Mouse (Mus musculus): ENCODE measurements around the gene Olfr1426. TPM values are rescaled to one million over a fixed set of nuclear protein-coding genes. Genes with fewer than 3 reads are reported as not detected.
"Not testable (repeated sequence)": the region's sequence is repeated elsewhere in the genome, so short reads cannot be mapped to it uniquely, and the experiment has no call there.

The Olfr1426 gene
- total RNA-seq (2022), result not detected

DNA sequence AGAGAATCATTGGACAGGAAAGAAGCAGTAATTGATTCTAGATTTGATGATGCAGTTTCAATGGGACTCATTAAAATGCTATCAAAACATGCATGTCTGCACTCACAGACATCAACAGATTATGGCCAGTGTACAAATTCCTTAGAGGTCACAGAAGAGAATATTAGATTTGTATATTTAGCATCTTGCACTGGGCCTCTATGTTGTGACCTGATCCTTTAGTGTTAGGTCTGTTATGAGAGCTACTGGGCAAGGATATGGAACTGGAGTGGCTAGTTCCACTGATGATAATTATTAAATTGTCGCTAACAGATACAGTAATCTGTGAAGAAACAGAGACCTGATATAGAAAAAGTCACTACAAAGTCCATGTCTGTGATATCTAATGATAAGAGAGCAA lies at the start of gene Olfr1426:
TSS of gene Olfr1426 (minus strand) at position 101 of the 400 bp plus-strand sequence.
- no peak for DNase-seq (ENCODE audit: low spot score)

DNA sequence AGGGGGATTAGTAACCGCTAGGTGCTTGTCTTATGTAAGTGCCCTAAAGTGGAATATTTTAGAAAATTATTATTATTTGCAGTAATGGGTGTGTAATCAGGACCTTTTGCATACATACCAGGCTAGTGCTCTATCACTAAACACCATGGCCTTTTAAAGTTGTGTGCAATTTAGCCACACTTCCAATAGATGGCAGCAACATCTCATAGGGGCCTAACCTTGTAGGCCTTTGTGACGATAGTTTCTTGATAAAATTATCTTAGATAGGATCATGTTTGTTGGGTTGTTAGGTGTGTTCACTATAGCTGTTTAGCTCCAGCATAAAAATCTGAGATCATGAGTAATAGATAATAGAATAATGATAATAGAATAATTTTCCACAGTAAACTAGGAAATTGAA lies 42.5 kb upstream of the Olfr1426 start:
- no peak for DNase-seq (ENCODE audit: low spot score)

DNA sequence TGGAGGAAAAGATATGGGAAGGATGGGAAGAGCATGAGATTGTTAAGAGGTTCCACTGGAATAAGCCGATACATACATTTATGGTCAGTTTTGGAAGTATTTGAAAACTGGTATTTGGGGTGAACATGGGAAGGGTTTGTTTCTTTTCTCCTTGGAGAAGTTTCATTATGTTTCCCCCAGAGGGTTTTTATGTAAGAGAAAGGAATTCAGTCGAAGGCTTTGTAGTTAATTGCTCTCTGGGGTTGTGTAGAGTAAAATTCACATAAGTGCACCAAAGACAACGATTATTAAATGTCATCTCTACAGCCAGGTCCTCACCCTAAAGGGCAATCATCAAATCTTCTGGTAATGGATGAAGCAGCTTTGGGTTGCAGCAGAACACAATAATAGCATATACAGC lies 31.3 kb upstream of the Olfr1426 start, which contains the start of gene Olfr76:
TSS of gene Olfr76 (minus strand) at position 101 of the 400 bp plus-strand sequence.
- DNase-seq (ENCODE audit: low spot score), result no peak

DNA sequence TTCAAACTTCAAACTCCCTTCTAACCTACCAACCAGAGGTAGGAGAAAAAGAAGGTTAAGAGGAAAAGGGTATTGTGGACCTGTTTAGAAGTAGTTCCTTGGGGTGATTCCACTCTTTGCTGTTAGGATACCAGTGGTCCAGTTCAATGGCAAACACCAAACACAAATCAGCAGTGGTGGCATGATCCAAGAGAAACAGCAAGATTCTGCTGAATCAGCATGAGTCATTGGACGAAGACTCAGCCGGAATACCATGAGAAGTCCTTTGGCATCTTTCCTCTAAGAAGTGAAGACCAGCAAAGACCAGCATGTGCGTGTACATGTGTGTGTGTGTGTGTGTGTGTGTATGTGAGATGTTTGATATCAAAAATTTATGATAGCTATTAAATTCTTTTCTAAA lies 24.7 kb upstream of the Olfr1426 start:
- no peak for DNase-seq (ENCODE audit: low spot score)

DNA sequence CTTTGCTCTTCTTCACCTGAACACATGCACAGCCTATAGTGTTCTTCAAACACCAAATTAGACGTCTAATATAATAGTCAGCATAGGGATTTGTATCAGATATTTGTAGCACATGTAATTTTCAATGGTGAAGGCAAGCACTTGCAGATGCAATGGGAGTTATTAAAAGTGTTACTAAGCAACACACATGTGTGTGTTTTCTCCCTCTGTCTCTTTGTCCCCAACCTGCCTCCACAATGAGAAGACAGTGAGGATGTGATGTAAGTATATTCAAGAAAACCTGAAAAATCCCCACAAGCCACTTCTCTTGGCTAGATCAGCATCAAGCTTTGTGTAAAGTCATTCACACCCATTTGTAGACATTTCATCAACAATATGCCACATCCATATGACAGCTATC lies 24.0 kb upstream of the Olfr1426 start, which contains the start of gene Olfr1428:
TSS of gene Olfr1428 (minus strand) at position 101 of the 400 bp plus-strand sequence.
- no peak for DNase-seq (ENCODE audit: low spot score)

DNA sequence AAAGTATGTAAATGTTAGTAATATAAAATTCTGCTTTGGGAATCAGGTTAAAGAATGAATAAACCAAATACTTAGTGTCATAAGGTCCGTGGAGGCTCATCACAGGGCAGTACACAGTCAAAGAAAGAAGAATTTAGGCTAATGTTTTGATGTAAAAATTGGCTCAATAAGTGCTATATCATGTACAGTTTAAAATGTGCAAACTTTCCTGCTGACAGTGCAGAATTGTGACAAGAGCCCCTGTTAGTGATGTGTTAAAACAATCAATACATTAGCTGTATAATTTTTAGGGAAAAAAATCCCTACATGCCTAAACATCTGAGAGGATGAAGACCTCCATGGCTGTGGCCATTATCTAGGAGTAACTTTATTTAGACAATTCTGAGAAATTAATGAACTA lies 22.0 kb upstream of the Olfr1426 start:
- DNase-seq (ENCODE audit: low spot score), result no peak

DNA sequence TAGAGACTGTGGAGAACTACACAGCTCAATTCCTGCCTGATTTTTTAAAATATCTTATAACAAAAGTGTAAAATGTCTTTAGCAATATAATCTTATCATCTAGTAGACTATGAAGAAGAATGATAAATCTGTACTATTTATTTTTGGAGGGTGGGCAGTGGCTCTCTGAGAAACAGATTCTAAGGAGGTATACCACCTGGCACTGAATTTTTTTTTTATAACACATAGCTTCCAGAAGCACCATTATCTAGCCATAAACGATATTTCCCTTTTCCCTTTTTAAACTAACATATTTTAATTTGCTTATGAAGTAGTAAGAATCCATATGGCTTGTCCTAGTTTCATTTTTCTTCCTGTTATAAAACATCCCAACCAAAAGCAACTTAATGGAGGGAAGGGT lies 12.7 kb upstream of the Olfr1426 start:
- DNase-seq (ENCODE audit: low spot score), result no peak

DNA sequence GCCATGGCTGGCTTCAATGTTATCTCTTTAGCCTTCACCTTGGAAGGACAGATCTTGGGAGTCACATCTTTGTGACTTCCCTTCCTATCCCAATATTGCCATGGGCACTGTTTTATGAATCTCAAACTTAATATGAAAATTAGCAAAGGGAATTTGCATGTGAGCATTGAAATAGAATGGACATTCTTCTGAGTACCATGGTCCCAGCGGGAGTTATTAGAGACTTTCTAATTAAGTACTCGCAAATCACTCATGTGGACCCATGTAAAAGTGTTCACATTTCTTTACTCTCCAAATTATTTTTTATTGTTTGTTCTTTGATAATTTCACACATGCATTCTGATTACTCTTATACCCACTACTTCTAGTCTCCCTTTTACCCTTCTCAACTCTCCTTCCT lies 11.4 kb upstream of the Olfr1426 start, which contains the start of gene Olfr1427:
TSS of gene Olfr1427 (minus strand) at position 101 of the 400 bp plus-strand sequence.
- no peak for DNase-seq (ENCODE audit: low spot score)

DNA sequence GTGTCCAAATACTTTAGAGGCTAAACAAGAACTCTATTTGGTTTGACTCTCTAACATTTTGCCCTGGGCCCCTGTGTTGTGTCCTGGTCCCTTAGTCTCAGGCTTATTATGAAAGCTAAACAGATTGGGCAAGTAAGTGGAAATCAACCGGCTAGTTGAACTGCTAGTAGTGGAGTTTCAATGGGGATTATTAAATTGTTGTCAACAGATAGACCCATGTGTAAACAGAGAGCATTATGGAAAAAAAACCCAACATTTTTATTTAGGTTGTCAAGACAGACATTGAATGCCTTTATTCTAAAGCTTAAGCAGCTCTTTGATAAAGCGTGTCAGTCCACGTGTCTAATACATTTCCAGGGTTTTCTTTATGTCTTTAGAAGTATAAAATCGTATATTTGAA lies 14.2 kb downstream of the Olfr1426 start, which contains the start of gene Olfr1425:
TSS of gene Olfr1425 (minus strand) at position 101 of the 400 bp plus-strand sequence.
- not testable (repeated sequence) for DNase-seq (ENCODE audit: low spot score)

DNA sequence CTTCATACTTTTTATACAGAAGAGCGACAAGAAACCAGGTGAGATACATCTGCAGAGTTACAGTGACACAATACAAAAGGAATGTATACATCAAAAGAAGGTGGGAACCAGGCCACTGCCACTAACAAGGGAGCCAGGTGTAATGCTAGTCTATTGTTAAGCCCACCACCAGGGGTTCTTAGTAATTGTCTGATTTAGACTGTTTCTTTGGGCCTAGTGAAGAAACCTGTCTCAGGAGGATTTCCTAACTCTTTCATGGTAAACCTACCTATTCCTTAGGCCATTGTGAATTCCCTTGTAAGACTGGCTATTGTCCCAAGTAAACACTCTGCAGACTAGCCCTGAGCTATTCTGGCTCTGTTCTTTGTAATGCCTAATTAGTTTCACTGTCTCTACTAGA lies 22.3 kb downstream of the Olfr1426 start:
- DNase-seq (ENCODE audit: low spot score), result not testable (repeated sequence)

DNA sequence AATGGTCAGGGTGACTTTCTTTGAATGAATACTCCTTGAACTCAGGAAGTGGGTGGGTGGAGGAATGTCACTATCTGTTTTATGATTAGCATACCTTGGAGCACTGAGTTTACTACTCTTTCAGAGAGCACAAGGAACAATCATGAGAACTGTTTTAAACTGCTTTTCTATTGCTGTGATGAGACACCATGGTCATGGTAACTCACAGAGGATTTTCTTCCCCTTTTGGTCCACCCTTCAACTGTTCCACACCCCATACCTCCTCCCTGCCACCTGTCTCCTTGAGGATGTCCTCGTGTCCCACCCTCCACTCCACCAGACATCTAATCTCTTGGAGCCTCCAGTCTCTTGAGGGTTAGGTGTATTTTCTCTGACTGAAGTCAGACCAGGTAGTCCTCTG lies 24.0 kb downstream of the Olfr1426 start:
- not testable (repeated sequence) for DNase-seq (ENCODE audit: low spot score)

DNA sequence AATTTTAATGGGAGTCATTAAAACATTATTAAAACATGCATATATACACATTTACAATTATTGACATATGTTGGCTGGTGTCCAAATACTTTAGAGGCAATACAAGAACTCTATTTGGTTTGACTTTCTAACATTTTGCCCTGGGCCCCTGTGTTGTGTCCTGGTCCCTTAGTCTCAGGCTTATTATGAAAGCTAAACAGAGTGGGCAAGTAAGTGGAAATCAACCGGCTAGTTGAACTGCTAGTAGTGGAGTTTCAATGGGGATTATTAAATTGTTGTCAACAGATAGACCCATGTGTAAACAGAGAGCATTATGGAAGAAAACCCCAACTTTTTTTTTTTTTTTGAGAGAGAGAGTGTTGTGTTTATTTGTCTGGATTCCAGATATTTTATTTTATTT lies 29.2 kb downstream of the Olfr1426 start, which contains the start of gene Olfr1424:
TSS of gene Olfr1424 (minus strand) at position 101 of the 400 bp plus-strand sequence.
- DNase-seq (ENCODE audit: low spot score), result not testable (repeated sequence)

DNA sequence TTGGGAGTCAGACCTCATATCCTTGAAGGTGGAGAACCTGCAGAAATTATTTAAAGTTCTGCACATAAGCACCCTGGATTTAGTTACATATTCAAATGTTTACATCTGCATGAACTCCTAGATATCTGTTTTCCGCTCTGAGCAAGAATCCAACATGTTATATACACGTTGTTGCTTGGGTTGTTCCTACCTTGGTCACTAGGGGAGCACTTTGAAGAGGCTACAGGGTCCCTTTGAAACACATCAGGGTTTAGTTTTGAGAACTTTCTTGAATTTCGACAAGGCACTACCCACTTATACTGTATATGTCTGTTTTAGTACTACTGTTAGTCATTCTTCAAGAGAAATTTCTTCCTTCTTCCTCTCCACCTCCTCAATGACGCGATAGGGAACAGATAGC lies 48.6 kb downstream of the Olfr1426 start:
- DNase-seq (ENCODE audit: low spot score), result no peak

DNA sequence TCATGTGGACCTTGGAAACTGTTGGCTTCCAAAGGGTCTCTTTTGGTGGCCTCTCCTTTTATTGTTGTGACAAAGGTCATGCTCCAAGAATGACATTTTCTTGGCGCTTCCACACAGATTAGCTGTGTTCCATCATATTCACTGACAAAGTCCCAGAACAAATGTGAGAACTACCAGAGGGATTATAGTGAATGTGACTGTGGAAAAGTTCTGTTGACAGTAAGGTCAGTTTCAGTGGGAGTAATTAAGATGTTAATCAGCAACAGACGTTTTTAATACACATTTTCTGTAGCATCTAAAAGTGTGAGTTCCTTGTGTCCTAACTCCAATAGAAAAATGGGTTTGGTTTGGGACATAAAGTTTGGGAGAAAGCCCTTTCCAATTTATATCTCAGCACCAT lies 50.6 kb downstream of the Olfr1426 start, which contains the start of gene Olfr1423:
TSS of gene Olfr1423 (minus strand) at position 101 of the 400 bp plus-strand sequence.
- DNase-seq (ENCODE audit: low spot score), result no peak

DNA sequence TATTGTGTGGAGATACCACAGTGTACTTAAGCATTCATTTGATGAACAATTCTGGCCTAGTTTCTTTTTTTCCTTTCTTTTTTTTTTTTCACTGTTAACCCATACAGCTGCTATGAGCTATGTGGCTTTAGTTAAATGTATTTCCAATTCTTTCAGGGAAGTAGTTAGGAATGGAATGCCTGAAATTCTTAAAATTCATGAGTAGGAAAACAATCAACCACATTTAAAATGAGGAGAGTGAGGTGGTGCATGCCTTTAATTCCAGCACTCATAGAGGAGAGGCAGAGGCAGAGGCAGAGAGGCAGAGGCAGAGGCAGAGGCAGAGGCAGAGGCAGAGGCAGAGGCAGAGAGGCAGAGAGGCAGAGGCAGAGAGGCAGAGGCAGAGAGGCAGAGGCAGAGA lies 54.1 kb downstream of the Olfr1426 start:
- DNase-seq (ENCODE audit: low spot score), result no peak

Other genes with a start within 250 kb of the Olfr1426 start
- not detected for gene Olfr1418, start 230.9 kb downstream of the Olfr1426 start, total RNA-seq (2022)
- not detected for gene Olfr1419, start 216.9 kb downstream of the Olfr1426 start, total RNA-seq (2022)
- gene Olfr1420, start 205.4 kb downstream of the Olfr1426 start, total RNA-seq (2022), result not detected
- gene Patl1, start 179.6 kb downstream of the Olfr1426 start, total RNA-seq (2022), result 10 to 100 TPM; 27.2 to 29.2 (median 28.2) TPM
- gene Osbp, start 126.1 kb downstream of the Olfr1426 start, total RNA-seq (2022), result 100 to 1,000 TPM in 1 of 4 experiments, 10 to 100 TPM in 3; 90.7 to 106 (median 95.9) TPM
- gene Olfr1423, start 50.7 kb downstream of the Olfr1426 start, total RNA-seq (2022), result not detected
- gene Olfr1424, start 29.3 kb downstream of the Olfr1426 start, total RNA-seq (2022), result not detected
- not detected for gene Olfr1425, start 14.3 kb downstream of the Olfr1426 start, total RNA-seq (2022)
- gene Olfr1427, start 11.3 kb upstream of the Olfr1426 start, total RNA-seq (2022), result not detected
- gene Olfr1428, start 23.9 kb upstream of the Olfr1426 start, total RNA-seq (2022), result not detected
- not detected for gene Olfr76, start 31.2 kb upstream of the Olfr1426 start, total RNA-seq (2022)
- gene Olfr1555-ps1, start 78.1 kb upstream of the Olfr1426 start, total RNA-seq (2022), result not detected
- not detected for gene Olfr1431, start 108.6 kb upstream of the Olfr1426 start, total RNA-seq (2022)
- not detected for gene Olfr1432, start 140.6 kb upstream of the Olfr1426 start, total RNA-seq (2022)
- not detected for gene Olfr262, start 149.6 kb upstream of the Olfr1426 start, total RNA-seq (2022)
- not detected for gene Olfr235, start 169.0 kb upstream of the Olfr1426 start, total RNA-seq (2022)
- gene Olfr1434, start 187.8 kb upstream of the Olfr1426 start, total RNA-seq (2022), result not detected
- gene Olfr1436, start 207.1 kb upstream of the Olfr1426 start, total RNA-seq (2022), result not detected
- gene Olfr1437, start 233.1 kb upstream of the Olfr1426 start, total RNA-seq (2022), result not detected
- not detected for gene Olfr1438-ps1, start 243.9 kb upstream of the Olfr1426 start, total RNA-seq (2022)